Mouse (Mus musculus): ENCODE measurements around the gene Ptprb. TPM values are rescaled to one million over a fixed set of nuclear protein-coding genes. Genes with fewer than 3 reads are reported as not detected.

Gene Ptprb
- total and polyA plus RNA-seq, 2 experiments from 2014 or later, result 3.3 to 9.8 TPM

DNA sequence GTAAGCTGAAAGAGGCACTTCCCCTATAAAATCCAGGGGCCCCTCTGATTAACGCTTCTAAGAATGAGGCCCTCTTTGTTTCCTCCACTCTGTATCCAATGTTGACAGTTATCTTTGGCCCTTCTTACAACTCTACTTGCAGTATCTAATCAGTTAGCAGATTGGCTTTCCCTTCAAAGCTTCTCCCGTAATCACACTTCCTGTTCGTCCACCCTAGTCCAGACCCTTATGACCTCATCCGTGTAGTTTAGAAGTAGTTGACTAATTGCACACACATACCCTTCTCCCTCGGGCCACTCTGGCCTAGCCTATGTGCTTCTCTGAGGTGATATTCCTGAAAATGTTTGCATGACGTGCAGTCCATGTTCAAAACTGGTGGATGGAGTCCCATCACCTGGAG lies 21.4 kb upstream of the Ptprb start:
- Histone ChIP-seq H3K4me1 (ENCODE audit: insufficient read depth, low read length) (no peaks in the 10 kb centered on the region), H3K4me2 (ENCODE audit: low read depth, low read length, poor library complexity, severe bottlenecking) (no peak overlapping the region), H3K9ac (replicated peaks; ENCODE audit: low read length, poor library complexity, severe bottlenecking) (no peak overlapping the region), H3K9me3 (ENCODE audit: low read length) (no peaks in the 10 kb centered on the region), H3K27me3 (ENCODE audit: insufficient read depth, low read length) (no peaks in the 10 kb centered on the region), H3K36me3 (ENCODE audit: insufficient read depth, low read length) (0 out of 2 replicates have a peak, but pooled peaks cover 2% of the 10 kb centered on the region), H3K27ac (ENCODE audit: low read depth, low read length) (no peak overlapping the region), H3K4me3 (ENCODE audit: low read depth, low read length) (no peak overlapping the region)
- WGBS, result 87% methylated on average over 6 of the region's 6 CpGs
- no peak for TF ChIP-seq CTCF (IDR thresholded peaks at IDR 0.05)
- no peak for ATAC-seq (ENCODE audit: low FRiP score)
- DNase-seq (ENCODE audit: low spot score), result no peak

- H3K9ac ChIP-seq (replicated peaks; ENCODE audit: low read length, poor library complexity, severe bottlenecking), result no peak overlapping the region
Measured at GRCm38 (mm10) chr10:116259298-116259697, 16.0 kb upstream of the Ptprb start.

DNA sequence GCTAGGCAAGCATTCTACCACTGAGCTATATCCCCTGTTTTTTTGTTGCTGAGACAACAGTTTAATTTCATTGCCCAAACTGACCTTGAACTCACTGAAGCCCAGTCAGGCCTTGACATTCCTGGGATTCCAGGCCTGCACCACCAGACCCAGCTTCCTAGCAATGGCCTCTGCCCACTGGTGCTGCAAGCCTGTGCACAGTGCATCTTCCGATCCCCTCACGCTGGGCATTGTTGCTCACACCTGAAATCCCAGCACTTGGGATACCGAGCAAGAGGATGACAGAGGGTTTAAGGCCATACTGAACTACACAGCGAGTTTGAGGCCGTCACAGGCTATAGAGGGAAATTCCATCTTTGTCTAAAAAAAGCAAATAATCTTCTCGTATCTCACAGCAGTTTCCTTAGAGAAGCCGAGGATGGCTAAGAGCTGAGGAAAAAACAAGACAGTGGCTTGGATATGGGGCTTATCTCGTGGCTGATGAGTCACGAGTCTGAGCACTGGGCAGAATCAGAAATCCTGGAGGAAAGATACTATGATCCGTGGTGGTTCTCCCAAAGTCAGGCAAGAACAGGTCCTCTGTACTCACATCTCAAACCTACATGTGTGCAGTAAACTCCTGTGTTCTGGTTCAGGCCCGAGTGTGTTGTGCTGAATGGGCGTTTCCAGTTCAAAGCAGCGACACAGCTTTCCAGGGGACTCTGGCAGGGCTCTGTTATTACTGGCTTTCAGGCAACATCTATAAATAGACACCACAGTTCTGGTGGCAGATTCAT lies 14.5 kb upstream of the Ptprb start:
- no peak for ATAC-seq (ENCODE audit: low FRiP score)
- H3K9ac ChIP-seq (replicated peaks; ENCODE audit: low read length, poor library complexity, severe bottlenecking), result no peak overlapping the region

More at GRCm38 (mm10) chr10:116259298-116259697, 16.0 kb upstream of the Ptprb start:
- TF ChIP-seq CTCF (IDR thresholded peaks at IDR 0.05), result no peak
- no peaks in the 10 kb centered on the region for H3K27me3 ChIP-seq (ENCODE audit: insufficient read depth, low read length)
- ATAC-seq (ENCODE audit: low FRiP score) (no peak), DNase-seq (ENCODE audit: low spot score) (no peak)
- H3K4me1 ChIP-seq (ENCODE audit: insufficient read depth, low read length), result no peaks in the 10 kb centered on the region
- H3K36me3 ChIP-seq (ENCODE audit: insufficient read depth, low read length), result 0 out of 2 replicates have a peak, but pooled peaks cover 2% of the 10 kb centered on the region
- H3K27ac ChIP-seq (ENCODE audit: low read depth, low read length), result no peak overlapping the region
- H3K4me3 ChIP-seq (ENCODE audit: low read depth, low read length), result no peak overlapping the region
- WGBS, result 92% methylated on average over 4 of the region's 4 CpGs
- no peak overlapping the region for H3K4me2 ChIP-seq (ENCODE audit: low read depth, low read length, poor library complexity, severe bottlenecking)
- H3K9me3 ChIP-seq (ENCODE audit: low read length), result no peaks in the 10 kb centered on the region

DNA sequence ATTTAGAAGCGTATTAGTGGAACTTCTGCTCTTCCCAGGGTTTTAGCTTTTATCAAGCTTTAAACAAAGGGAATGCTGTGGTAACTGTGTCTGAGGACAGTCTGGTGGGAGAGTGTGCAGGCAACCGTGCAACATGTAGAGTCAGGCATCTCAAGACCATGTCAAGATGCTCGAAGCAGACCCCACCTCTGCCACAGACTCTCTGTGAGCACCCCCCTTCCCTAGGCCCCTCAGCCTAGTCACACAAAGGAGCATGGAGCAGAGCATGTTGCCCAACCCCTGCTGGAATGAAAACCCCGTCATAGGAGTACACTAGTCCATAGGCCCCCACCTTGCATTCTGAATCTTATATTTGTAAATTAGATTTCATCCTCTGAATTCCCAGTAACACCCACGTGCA lies 13.8 kb upstream of the Ptprb start:
- Histone ChIP-seq H3K9me3 (ENCODE audit: low read length) (no peaks in the 10 kb centered on the region), H3K4me3 (ENCODE audit: low read depth, low read length) (no peak overlapping the region), H3K36me3 (ENCODE audit: insufficient read depth, low read length) (0 out of 2 replicates have a peak, but pooled peaks cover 2% of the 10 kb centered on the region), H3K4me2 (ENCODE audit: low read depth, low read length, poor library complexity, severe bottlenecking) (no peak overlapping the region), H3K27me3 (ENCODE audit: insufficient read depth, low read length) (no peaks in the 10 kb centered on the region), H3K27ac (ENCODE audit: low read depth, low read length) (peak overlapping the region; percentile 2; the same call in 1 of the 2 replicates), H3K9ac (replicated peaks; ENCODE audit: low read length, poor library complexity, severe bottlenecking) (no peak overlapping the region), H3K4me1 (ENCODE audit: insufficient read depth, low read length) (no peaks in the 10 kb centered on the region)
- ATAC-seq (ENCODE audit: low FRiP score) (no peak), DNase-seq (ENCODE audit: low spot score) (no peak)
- no peak for TF ChIP-seq CTCF (IDR thresholded peaks at IDR 0.05)
- 41% methylated on average over 5 of the region's 5 CpGs for WGBS

More for the DNA sequence above, 14.5 kb upstream of the Ptprb start:
- Histone ChIP-seq H3K27me3 (ENCODE audit: insufficient read depth, low read length) (no peaks in the 10 kb centered on the region), H3K4me1 (ENCODE audit: insufficient read depth, low read length) (no peaks in the 10 kb centered on the region), H3K36me3 (ENCODE audit: insufficient read depth, low read length) (0 out of 2 replicates have a peak, but pooled peaks cover 2% of the 10 kb centered on the region), H3K9me3 (ENCODE audit: low read length) (no peaks in the 10 kb centered on the region), H3K27ac (ENCODE audit: low read depth, low read length) (0 out of 2 replicates have a peak overlapping the region, but pooled peaks have one; percentile 34), H3K4me2 (ENCODE audit: low read depth, low read length, poor library complexity, severe bottlenecking) (no peak overlapping the region), H3K4me3 (ENCODE audit: low read depth, low read length) (no peak overlapping the region)
- WGBS, result 55% methylated on average over 13 of the region's 13 CpGs
- peak; percentile 23 for DNase-seq (ENCODE audit: low spot score)
- no peak for TF ChIP-seq CTCF (IDR thresholded peaks at IDR 0.05)

GRCm38 (mm10) chr10:116264521-116264920 lies 10.8 kb upstream of the Ptprb start:
- no peaks in the 10 kb centered on the region for H3K27me3 ChIP-seq (ENCODE audit: insufficient read depth, low read length)
- no peak overlapping the region for H3K9ac ChIP-seq (replicated peaks; ENCODE audit: low read length, poor library complexity, severe bottlenecking)
- DNase-seq (ENCODE audit: low spot score) (no peak), ATAC-seq (ENCODE audit: low FRiP score) (no peak)
- no peaks in the 10 kb centered on the region for H3K9me3 ChIP-seq (ENCODE audit: low read length)
- TF ChIP-seq CTCF (IDR thresholded peaks at IDR 0.05), result no peak
- no peak overlapping the region for H3K4me3 ChIP-seq (ENCODE audit: low read depth, low read length)
- no peaks in the 10 kb centered on the region for H3K4me1 ChIP-seq (ENCODE audit: insufficient read depth, low read length)
- WGBS, result 83% methylated on average over 11 of the region's 11 CpGs
- H3K36me3 ChIP-seq (ENCODE audit: insufficient read depth, low read length), result no peaks in the 10 kb centered on the region
- no peak overlapping the region for H3K4me2 ChIP-seq (ENCODE audit: low read depth, low read length, poor library complexity, severe bottlenecking)
- H3K27ac ChIP-seq (ENCODE audit: low read depth, low read length), result no peak overlapping the region

All from midbrain, postnatal 0 days (tissue).